Mouse (Mus musculus) bone marrow, adult 2 months (tissue): Measurements from ENCODE around the gene Ssh1. TPM values are rescaled to one million over a fixed set of nuclear protein-coding genes. Genes with fewer than 3 reads are reported as not detected.

Experiments
- H3K27ac ChIP-seq: fragments of 200-500 bp; 2 replicates; pipeline ENCODE4 v1.5.1; 2012; ENCODE audit warnings: low read depth, mild to moderate bottlenecking, control low read depth, inconsistent platforms, low read length; ENCODE audit not compliant: control insufficient read depth, poor library complexity, insufficient read depth
- H3K4me1 ChIP-seq: fragments of 200-500 bp; 2 replicates; pipeline ENCODE4 v1.6.1; 2011; ENCODE audit warnings: low read length; ENCODE audit not compliant: control insufficient read depth, insufficient read depth
- H3K4me3 ChIP-seq: fragments of 200-500 bp; replicated peaks from 2 replicates; pipeline ENCODE3; 2011; ENCODE audit warnings: mild to moderate bottlenecking, low read depth, low read length, control low read depth; ENCODE audit not compliant: control insufficient read depth
- CTCF ChIP-seq: fragments of 200-500 bp; IDR thresholded peaks from 2 replicates; pipeline ENCODE4 v1.5.1; 2011; ENCODE audit warnings: low read length, control low read depth; ENCODE audit not compliant: control insufficient read depth, insufficient read depth
- POLR2A ChIP-seq: fragments of 200-500 bp; IDR thresholded peaks from 2 replicates; pipeline ENCODE4 v1.6.1; 2011; ENCODE audit warnings: low read depth, mild to moderate bottlenecking, control low read depth, low read length, borderline replicate concordance; ENCODE audit not compliant: control insufficient read depth
- WGBS: fragments of 180-500 bp; shearing (Covaris S2); methylation state at CpG from one replicate; pipeline ENCODE4 v1.1.7; 2018; 5-methylcytosine and 5-hydroxymethylcytosine counted together
- polyA plus RNA-seq: library from polyadenylated mRNA; stranded (reverse); fragments of >200 nt; gene quantifications from 2 replicates; pipeline ENCODE4 v1.2.4, GENCODE M21; 2011; ENCODE audit warnings: low replicate concordance; ENCODE audit not compliant: missing spikeins, insufficient read depth, insufficient read length

The Ssh1 gene
- polyA plus RNA-seq, 1 experiment: 14.4 TPM

DNA sequence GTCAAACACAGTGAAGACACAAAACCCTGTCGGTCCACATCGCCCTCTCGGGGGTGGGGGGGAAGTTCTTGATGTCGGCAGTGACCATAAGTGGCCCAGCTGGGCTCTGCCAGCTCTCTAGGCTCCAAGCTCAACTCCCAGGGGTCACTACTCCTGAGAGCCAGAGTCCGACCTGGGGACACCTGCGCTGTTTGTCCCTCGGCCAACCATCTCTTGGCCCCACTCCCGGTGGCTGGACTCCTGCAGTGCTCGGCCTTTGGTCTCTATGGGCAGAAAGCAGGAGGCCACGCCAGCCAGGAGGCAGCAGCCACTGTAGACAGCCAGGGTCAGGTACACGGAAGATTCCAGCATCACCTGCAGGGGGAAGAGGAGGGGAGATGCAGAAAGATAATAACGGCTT lies 34.4 kb upstream of the Ssh1 start:
- Histone ChIP-seq H3K4me3 (no peak overlapping the region), H3K4me1 (no peaks in the 10 kb centered on the region), H3K27ac (no peak overlapping the region)
- TF ChIP-seq POLR2A: no peak
- TF ChIP-seq CTCF: no peak
- 82% methylated on average over 12 of the region's 12 CpGs for WGBS

- WGBS: 79% methylated on average over 12 of the region's 12 CpGs
- no peak overlapping the region for H3K4me3 ChIP-seq
- TF ChIP-seq CTCF (no peak), POLR2A (no peak)
Measured at GRCm38 (mm10) chr5:114027217-114027944, 33.7 kb upstream of the Ssh1 start.

GRCm38 (mm10) chr5:114024885-114025284 lies 31.2 kb upstream of the Ssh1 start:
- TF ChIP-seq POLR2A: no peak
- no peak for TF ChIP-seq CTCF
- Histone ChIP-seq H3K4me3 (no peak overlapping the region), H3K27ac (no peak overlapping the region), H3K4me1 (no peaks in the 10 kb centered on the region)
- 8% methylated on average over 10 of the region's 10 CpGs for WGBS

More at GRCm38 (mm10) chr5:114027217-114027944, 33.7 kb upstream of the Ssh1 start:
- Histone ChIP-seq H3K4me1 (no peaks in the 10 kb centered on the region), H3K27ac (no peak overlapping the region)

- TF ChIP-seq POLR2A (no peak), CTCF (no peak)
- no peak overlapping the region for H3K27ac ChIP-seq
- WGBS: 47% methylated on average over 6 of the region's 6 CpGs
- H3K4me1 ChIP-seq: no peaks in the 10 kb centered on the region
- no peak overlapping the region for H3K4me3 ChIP-seq
Measured at GRCm38 (mm10) chr5:114024390-114024789, 30.7 kb upstream of the Ssh1 start.

- WGBS: 60% methylated on average over 7 of the region's 7 CpGs
- H3K4me3 ChIP-seq: no peak overlapping the region
- no peak overlapping the region for H3K27ac ChIP-seq
- TF ChIP-seq POLR2A (no peak), CTCF (no peak)
- H3K4me1 ChIP-seq: no peaks in the 10 kb centered on the region
Measured at GRCm38 (mm10) chr5:114015121-114015520, 21.4 kb upstream of the Ssh1 start.

DNA sequence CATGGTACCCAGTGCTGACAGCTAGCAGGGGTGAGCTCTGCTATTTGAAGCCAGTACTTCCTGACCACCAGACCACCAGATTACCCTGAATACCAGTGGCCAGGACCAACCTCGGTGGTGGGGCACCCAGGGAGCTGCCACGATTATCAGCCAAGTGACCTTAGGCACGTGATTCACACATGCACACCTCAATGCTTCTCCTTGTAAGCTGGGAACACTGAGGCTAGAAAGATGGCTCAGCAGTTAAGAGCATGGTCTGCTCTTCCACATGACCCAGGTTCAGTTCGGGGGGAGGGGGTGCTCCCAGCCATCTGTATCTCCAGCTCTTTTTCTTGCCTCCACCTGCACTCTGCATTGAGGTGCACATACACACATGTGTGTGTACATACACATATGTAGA lies 15.4 kb upstream of the Ssh1 start:
- no peak for TF ChIP-seq POLR2A
- TF ChIP-seq CTCF: no peak

DNA sequence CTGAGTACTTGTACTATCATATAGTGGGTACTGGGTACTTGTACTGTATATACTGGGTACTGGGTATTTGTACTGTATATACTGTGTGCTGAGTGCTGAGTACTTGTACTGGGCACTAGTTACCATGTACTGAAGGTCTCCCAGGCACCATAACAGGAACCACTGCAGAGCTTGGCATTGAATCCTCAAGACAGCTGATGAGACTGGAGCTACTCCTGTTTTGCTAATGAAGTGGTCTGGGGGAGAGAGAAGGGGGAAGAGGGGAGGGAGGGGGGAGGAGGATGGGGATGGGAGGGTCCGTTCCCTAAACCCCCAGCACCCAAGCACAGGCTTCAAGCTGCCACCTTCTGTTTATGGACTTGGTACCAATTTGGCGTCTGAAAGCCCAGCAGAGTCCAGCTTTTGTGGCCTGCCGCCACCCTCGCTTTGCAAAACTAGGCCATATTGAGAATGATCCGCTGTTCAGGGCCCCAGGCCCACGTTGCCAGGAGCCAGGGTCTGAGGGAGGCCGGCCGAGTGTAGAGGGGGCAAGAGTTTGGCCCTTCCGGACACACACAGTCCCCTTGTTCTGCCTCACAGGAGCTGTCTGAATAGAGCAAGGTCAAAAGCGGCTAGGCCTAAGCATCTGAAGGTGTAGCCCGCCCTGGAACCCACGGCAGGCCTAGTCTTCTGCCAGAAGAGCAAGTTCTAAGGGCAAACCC lies 14.2 kb upstream of the Ssh1 start:
- WGBS: 88% methylated on average over 12 of the region's 12 CpGs
- TF ChIP-seq POLR2A: no peak
- H3K4me1 ChIP-seq: no peaks in the 10 kb centered on the region
- H3K4me3 ChIP-seq: no peak overlapping the region
- no peak overlapping the region for H3K27ac ChIP-seq

More for the DNA sequence above, 15.4 kb upstream of the Ssh1 start:
- 35% methylated on average over 4 of the region's 4 CpGs for WGBS
- H3K27ac ChIP-seq: no peak overlapping the region
- H3K4me3 ChIP-seq: no peak overlapping the region
- H3K4me1 ChIP-seq: no peaks in the 10 kb centered on the region

GRCm38 (mm10) chr5:114006974-114007373 lies 13.3 kb upstream of the Ssh1 start:
- no peaks in the 10 kb centered on the region for H3K4me1 ChIP-seq
- H3K4me3 ChIP-seq: no peak overlapping the region
- no peak overlapping the region for H3K27ac ChIP-seq
- WGBS: 80% methylated on average over 4 of the region's 4 CpGs
- TF ChIP-seq POLR2A (no peak), CTCF (no peak)
